Mouse (Mus musculus): ENCODE measurements around the gene Gdpd3. TPM values are rescaled to one million over a fixed set of nuclear protein-coding genes. Genes with fewer than 3 reads are reported as not detected.
"Not testable (repeated sequence)": the region's sequence is repeated elsewhere in the genome, so short reads cannot be mapped to it uniquely, and the experiment has no call there.

The Gdpd3 gene
- polyA plus RNA-seq (2015; fragmentation: Nextera tagmentation; extraction: Ambion mirVana) = 1.0 and 1.5 TPM in 2 replicates

- WGBS = 88% methylated on average over 16 of the region's 16 CpGs
- Histone ChIP-seq H3K27me3 (replicated peaks) (no peaks in the 10 kb centered on the region), H3K9ac (replicated peaks) (no peak within 1 kb of the TSS), H3K4me1 (peaks cover 24% of the 10 kb centered on the region), H3K36me3 (peaks cover 80% of the 10 kb centered on the region), H3K4me2 (no peak within 1 kb of the TSS), H3K27ac (replicated peaks) (no peak within 1 kb of the TSS), H3K4me3 (replicated peaks) (no peak within 1 kb of the TSS), H3K9me3 (replicated peaks) (no peaks in the 10 kb centered on the region)
- no peak for ATAC-seq (ENCODE audit: low FRiP score)
Observed at GRCm38 (mm10) chr7:126766201-126766600, at the start of gene Gdpd3. Gene Gdpd3, plus strand, starts transcription at chr7:126766334.

DNA sequence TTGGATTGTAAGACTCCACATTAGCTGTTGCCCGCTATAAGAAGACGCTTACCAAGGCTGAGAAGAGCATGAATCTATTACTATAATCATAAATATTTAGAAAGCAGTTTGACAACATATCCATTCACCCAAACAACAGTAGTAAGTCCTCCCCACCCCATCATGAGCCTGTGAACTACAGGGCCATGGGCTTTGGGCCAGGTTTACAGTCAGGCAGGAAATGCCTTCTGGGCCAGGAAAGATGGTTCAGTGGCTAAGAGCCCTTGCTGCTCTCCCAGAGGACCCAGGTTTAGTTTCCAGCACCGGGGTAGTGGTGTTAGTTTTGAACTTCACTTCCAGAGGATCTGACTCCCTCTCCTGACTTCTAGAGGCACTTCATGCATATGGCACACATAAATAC, 48.6 kb upstream of the Gdpd3 start:
- Histone ChIP-seq H3K27me3 (replicated peaks) (no peaks in the 10 kb centered on the region), H3K4me3 (replicated peaks) (no peak overlapping the region), H3K36me3 (no peaks in the 10 kb centered on the region), H3K27ac (replicated peaks) (no peak overlapping the region), H3K4me1 (no peaks in the 10 kb centered on the region), H3K9ac (replicated peaks) (no peak overlapping the region), H3K4me2 (no peak overlapping the region), H3K9me3 (replicated peaks) (no peaks in the 10 kb centered on the region)
- WGBS = 86% methylated on average over 3 of the region's 3 CpGs
- ATAC-seq (ENCODE audit: low FRiP score) = no peak

- no peak for ATAC-seq (ENCODE audit: low FRiP score)
Observed at GRCm38 (mm10) chr7:126718787-126719337, 47.3 kb upstream of the Gdpd3 start.

GRCm38 (mm10) chr7:126721635-126722034, 44.5 kb upstream of the Gdpd3 start:
- Histone ChIP-seq H3K27me3 (replicated peaks) (no peaks in the 10 kb centered on the region), H3K4me1 (no peaks in the 10 kb centered on the region), H3K27ac (replicated peaks) (no peak overlapping the region), H3K36me3 (no peaks in the 10 kb centered on the region), H3K4me3 (replicated peaks) (no peak overlapping the region), H3K9ac (replicated peaks) (no peak overlapping the region), H3K9me3 (replicated peaks) (no peaks in the 10 kb centered on the region), H3K4me2 (no peak overlapping the region)
- ATAC-seq (ENCODE audit: low FRiP score) = no peak
- WGBS = 93% methylated on average over 13 of the region's 13 CpGs

More at GRCm38 (mm10) chr7:126718787-126719337, 47.3 kb upstream of the Gdpd3 start:
- Histone ChIP-seq H3K27me3 (replicated peaks) (no peaks in the 10 kb centered on the region), H3K9me3 (replicated peaks) (no peaks in the 10 kb centered on the region), H3K4me1 (no peaks in the 10 kb centered on the region), H3K4me2 (no peak overlapping the region), H3K36me3 (no peaks in the 10 kb centered on the region), H3K27ac (replicated peaks) (no peak overlapping the region), H3K9ac (replicated peaks) (no peak overlapping the region), H3K4me3 (replicated peaks) (no peak overlapping the region)
- 97% methylated on average over 5 of the region's 5 CpGs for WGBS

DNA sequence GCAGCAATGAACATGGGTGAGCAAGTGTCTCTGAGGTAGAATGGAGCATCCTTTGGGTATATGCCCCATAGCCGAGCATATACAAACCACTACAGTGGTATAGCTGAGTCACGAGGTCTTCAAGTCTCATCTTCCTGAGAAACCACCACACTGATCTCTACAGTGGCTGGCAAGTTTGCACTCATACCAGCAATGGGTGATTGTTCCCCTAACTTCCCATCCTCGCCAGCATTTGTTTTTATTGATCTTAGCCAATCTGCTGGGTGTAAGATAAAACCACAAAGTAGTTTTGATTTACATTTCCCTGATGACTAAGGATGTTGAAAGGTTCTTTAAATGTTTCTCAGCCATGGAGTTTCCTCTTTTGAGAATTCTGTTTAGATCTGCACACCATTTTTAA, 41.1 kb upstream of the Gdpd3 start:
- H3K27me3 ChIP-seq (replicated peaks) = no peaks in the 10 kb centered on the region
- no peak overlapping the region for H3K9ac ChIP-seq (replicated peaks)
- 80% methylated on average over 3 of the region's 3 CpGs for WGBS
- H3K4me2 ChIP-seq = no peak overlapping the region
- no peak for ATAC-seq (ENCODE audit: low FRiP score)
- no peaks in the 10 kb centered on the region for H3K36me3 ChIP-seq
- no peak overlapping the region for H3K4me3 ChIP-seq (replicated peaks)
- no peaks in the 10 kb centered on the region for H3K9me3 ChIP-seq (replicated peaks)
- no peak overlapping the region for H3K27ac ChIP-seq (replicated peaks)
- no peaks in the 10 kb centered on the region for H3K4me1 ChIP-seq

DNA sequence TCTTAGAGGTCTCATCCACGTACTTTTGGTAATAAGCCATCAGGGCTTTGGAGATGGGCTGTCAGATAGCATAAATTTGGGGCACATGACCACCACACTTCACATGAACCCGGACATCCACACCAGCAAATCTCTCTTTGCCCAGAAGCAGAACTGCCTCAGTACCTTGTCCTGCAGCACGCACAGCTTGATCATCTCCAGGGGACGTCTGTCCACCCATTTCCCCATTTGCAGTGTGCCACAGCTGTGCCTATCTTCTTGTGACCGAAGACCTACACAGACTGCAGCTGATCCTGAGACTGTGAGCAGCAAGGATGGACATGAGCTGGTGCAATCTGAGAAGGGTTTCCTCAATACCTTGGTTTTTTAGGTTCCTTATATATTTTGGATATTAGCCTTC, 40.5 kb upstream of the Gdpd3 start:
- Histone ChIP-seq H3K4me1 (no peaks in the 10 kb centered on the region), H3K27ac (replicated peaks) (no peak overlapping the region), H3K27me3 (replicated peaks) (no peaks in the 10 kb centered on the region), H3K4me3 (replicated peaks) (no peak overlapping the region), H3K4me2 (no peak overlapping the region), H3K9ac (replicated peaks) (no peak overlapping the region), H3K9me3 (replicated peaks) (no peaks in the 10 kb centered on the region), H3K36me3 (no peaks in the 10 kb centered on the region)
- no peak for ATAC-seq (ENCODE audit: low FRiP score)
- WGBS = 84% methylated on average over 5 of the region's 5 CpGs

- not testable (repeated sequence) for H3K9ac ChIP-seq (replicated peaks); H3K4me3 ChIP-seq (replicated peaks); ATAC-seq (ENCODE audit: low FRiP score); H3K4me1 ChIP-seq; H3K4me2 ChIP-seq; H3K27ac ChIP-seq (replicated peaks); H3K27me3 ChIP-seq (replicated peaks); H3K36me3 ChIP-seq; H3K9me3 ChIP-seq (replicated peaks)
- 87% methylated on average over 4 of the region's 4 CpGs for WGBS
Observed at GRCm38 (mm10) chr7:126730256-126730789, 35.8 kb upstream of the Gdpd3 start.

DNA sequence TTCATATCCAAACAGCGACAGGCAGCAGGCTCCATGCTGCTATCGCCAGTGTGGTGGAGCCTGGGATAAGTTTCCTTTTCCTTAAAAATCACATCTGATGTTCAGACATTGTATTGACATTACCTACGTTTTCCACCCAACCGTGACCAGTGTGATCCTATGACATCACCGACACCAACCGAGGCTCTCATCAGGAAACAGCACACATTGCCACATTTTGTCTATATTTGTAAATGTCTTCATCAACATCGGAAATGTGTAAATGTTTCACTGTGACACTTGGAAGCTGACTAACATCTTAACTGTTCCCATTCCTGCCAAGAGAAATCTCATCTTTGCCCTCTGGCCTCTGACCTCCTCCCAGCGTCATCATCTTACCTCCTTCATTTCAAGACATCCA, 30.0 kb upstream of the Gdpd3 start:
- H3K36me3 ChIP-seq = no peaks in the 10 kb centered on the region
- no peaks in the 10 kb centered on the region for H3K9me3 ChIP-seq (replicated peaks)
- no peaks in the 10 kb centered on the region for H3K4me1 ChIP-seq
- no peak overlapping the region for H3K27ac ChIP-seq (replicated peaks)
- no peak overlapping the region for H3K4me2 ChIP-seq
- H3K4me3 ChIP-seq (replicated peaks) = no peak overlapping the region
- H3K9ac ChIP-seq (replicated peaks) = no peak overlapping the region
- WGBS = 84% methylated on average over 8 of the region's 8 CpGs
- H3K27me3 ChIP-seq (replicated peaks) = no peaks in the 10 kb centered on the region
- no peak for ATAC-seq (ENCODE audit: low FRiP score)

DNA sequence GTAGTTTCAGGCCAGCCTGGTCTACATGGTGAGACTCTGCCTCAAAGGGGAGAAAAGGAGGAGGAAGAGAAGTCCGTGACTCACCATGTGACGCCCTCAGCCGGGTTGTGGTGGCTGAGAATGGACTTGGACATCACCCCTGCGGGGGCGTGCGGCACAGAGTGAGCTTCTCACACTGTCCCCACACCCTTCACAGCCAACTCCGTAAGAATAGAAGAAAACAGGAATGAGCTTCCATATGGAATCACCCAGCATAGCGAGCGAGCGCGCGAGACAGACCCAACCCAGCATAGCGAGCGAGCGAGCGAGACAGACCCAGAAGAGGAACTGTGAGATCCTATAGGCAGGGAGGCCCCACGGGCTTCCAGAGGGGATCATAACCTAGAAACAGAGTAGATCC, 26.6 kb upstream of the Gdpd3 start:
- Histone ChIP-seq H3K36me3 (no peaks in the 10 kb centered on the region), H3K9me3 (replicated peaks) (no peaks in the 10 kb centered on the region), H3K4me2 (no peak overlapping the region), H3K27ac (replicated peaks) (no peak overlapping the region), H3K4me1 (no peaks in the 10 kb centered on the region), H3K9ac (replicated peaks) (no peak overlapping the region), H3K27me3 (replicated peaks) (no peaks in the 10 kb centered on the region), H3K4me3 (replicated peaks) (no peak overlapping the region)
- ATAC-seq (ENCODE audit: low FRiP score) = no peak
- 87% methylated on average over 17 of the region's 17 CpGs for WGBS

DNA sequence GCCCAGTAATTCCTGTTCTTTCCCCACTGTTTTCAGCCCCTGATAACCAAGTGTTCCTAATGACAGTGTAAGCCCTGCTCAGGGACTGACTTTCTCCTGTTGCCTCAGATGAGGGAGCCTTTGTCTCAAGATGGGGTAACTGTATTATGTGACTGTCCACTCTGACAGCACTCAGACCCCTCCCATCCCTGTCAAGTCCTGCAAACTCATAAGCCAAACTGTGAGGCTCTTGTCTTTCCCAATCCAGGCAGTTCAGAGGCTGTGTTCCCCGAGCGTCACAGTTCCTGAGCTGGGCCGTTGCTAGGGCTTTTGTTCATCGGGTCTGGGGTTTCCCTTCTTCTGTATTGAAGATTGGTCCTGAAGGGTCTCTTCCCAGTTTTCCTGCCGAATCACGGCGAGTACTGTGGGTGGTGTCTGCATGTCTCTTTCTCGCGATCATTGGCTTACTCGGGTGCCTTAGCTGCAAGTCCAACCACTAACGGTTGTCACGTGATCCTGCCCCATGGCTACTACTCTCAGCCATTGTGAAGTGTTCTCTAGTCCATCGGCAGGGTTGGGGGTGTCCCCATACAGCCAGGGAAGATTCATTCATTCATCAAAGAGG, 25.9 kb upstream of the Gdpd3 start:
- H3K9me3 ChIP-seq (replicated peaks) = no peaks in the 10 kb centered on the region
- H3K4me1 ChIP-seq = no peaks in the 10 kb centered on the region
- no peak overlapping the region for H3K9ac ChIP-seq (replicated peaks)
- no peak overlapping the region for H3K4me2 ChIP-seq
- 78% methylated on average over 13 of the region's 13 CpGs for WGBS
- no peaks in the 10 kb centered on the region for H3K27me3 ChIP-seq (replicated peaks)
- no peak for ATAC-seq (ENCODE audit: low FRiP score)
- H3K36me3 ChIP-seq = no peaks in the 10 kb centered on the region
- H3K4me3 ChIP-seq (replicated peaks) = no peak overlapping the region
- no peak overlapping the region for H3K27ac ChIP-seq (replicated peaks)

DNA sequence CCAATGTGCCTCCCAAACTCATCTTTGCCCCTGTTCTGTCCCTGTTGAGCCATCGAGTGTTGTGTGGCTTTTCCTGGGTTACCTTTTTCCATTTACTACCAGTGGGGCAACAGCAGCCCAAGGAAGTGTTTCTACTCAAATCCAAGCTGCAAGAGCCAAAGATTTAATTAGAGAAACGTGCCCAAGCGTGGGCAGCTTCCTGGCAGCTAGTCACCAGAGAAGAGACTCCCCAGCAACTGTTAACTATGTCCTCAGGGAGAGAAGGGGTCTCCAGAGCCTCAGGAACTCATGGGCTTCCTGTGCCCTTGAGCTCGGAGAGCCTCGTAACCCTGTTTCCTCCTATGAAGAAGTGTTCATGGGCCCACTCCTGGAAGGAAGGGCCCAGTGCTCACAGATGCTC, 25.2 kb upstream of the Gdpd3 start:
- 80% methylated on average over 5 of the region's 5 CpGs for WGBS
- Histone ChIP-seq H3K9me3 (replicated peaks) (no peaks in the 10 kb centered on the region), H3K36me3 (no peaks in the 10 kb centered on the region), H3K9ac (replicated peaks) (no peak overlapping the region), H3K27me3 (replicated peaks) (no peaks in the 10 kb centered on the region), H3K4me1 (no peaks in the 10 kb centered on the region), H3K4me2 (no peak overlapping the region), H3K4me3 (replicated peaks) (no peak overlapping the region), H3K27ac (replicated peaks) (no peak overlapping the region)
- ATAC-seq (ENCODE audit: low FRiP score) = no peak

- H3K4me3 ChIP-seq (replicated peaks) = no peak overlapping the region
- H3K36me3 ChIP-seq = no peaks in the 10 kb centered on the region
- H3K4me2 ChIP-seq = no peak overlapping the region
- H3K27ac ChIP-seq (replicated peaks) = no peak overlapping the region
- no peaks in the 10 kb centered on the region for H3K4me1 ChIP-seq
- 89% methylated on average over 5 of the region's 5 CpGs for WGBS
- H3K27me3 ChIP-seq (replicated peaks) = no peaks in the 10 kb centered on the region
- no peaks in the 10 kb centered on the region for H3K9me3 ChIP-seq (replicated peaks)
- H3K9ac ChIP-seq (replicated peaks) = no peak overlapping the region
- ATAC-seq (ENCODE audit: low FRiP score) = no peak
Observed at GRCm38 (mm10) chr7:126741452-126741851, 24.7 kb upstream of the Gdpd3 start.

Measured in neural tube, embryonic 15.5 days (tissue).